Mouse (Mus musculus) brain, embryonic 14.5 days (tissue): ENCODE measurements around the gene Arhgap10. TPM values are rescaled to one million over a fixed set of nuclear protein-coding genes. Genes with fewer than 3 reads are reported as not detected.

Experiments used
- DNase-seq: peaks from one replicate; pipeline ENCODE4 v3.0.0-alpha.2; 2011; ENCODE audit warnings: low read depth
- CTCF ChIP-seq: fragments of 200-500 bp; IDR thresholded peaks from 2 replicates; pipeline ENCODE4 v1.5.1; 2012; ENCODE audit warnings: inconsistent platforms, mild to moderate bottlenecking, moderate library complexity, borderline replicate concordance; ENCODE audit not compliant: insufficient read depth, insufficient read length; ENCODE audit errors: extremely low read depth
- POLR2A ChIP-seq: fragments of 200-500 bp; IDR thresholded peaks from 2 replicates; pipeline ENCODE4 v1.6.1; 2012; ENCODE audit warnings: mild to moderate bottlenecking, inconsistent platforms, borderline replicate concordance; ENCODE audit not compliant: poor library complexity, insufficient read depth, insufficient read length, severe bottlenecking; ENCODE audit errors: extremely low read depth
- polyA plus RNA-seq: library from polyadenylated mRNA; depleted of rRNA; stranded (reverse); fragments of >200 nt; gene quantifications from 2 replicates; pipeline ENCODE4 v1.2.3, GENCODE M21; 2012

The Arhgap10 gene
- polyA plus RNA-seq, 1 experiment = 5.0 TPM

DNA sequence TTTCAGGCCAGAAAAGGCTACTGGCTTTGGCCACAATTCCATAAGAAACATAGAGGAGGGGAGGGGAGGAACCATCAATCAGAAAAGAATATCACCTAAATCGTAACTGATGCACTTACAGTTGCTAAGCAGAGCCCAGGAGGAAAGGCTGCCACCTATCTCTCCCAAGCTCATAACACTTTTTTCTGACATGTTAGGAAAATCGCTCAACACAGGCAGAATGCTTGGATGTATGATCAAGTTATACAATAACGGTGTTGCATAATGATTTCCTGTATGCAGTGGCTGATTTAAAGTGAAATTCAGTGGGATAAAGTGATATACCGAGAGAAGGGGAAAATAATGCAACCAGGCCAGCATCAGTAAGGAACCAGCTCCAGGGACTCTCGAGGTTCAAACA, 162.4 kb downstream of the Arhgap10 start:
- no peak for TF ChIP-seq POLR2A
- TF ChIP-seq CTCF = no peak
- no peak for DNase-seq

DNA sequence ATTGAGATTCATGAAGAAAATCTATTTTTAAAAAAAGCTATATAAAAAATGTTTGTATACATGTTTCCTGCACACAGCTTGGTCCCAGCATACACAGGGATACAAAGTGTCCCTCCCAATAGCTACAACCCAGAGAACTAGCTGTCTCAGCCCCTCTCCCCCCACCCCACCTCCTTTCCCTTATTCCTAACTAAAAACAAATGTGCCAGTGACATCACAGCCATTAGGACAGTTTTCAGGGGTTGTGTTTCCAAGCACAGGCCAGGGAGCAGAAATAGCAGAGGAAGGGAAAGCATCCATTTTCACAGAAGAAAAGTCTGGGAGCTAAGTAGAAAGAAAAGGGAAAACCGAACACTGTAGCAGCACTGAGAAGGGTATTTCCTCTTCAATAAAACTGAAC, 163.6 kb downstream of the Arhgap10 start:
- DNase-seq = no peak
- TF ChIP-seq POLR2A (no peak), CTCF (no peak)

DNA sequence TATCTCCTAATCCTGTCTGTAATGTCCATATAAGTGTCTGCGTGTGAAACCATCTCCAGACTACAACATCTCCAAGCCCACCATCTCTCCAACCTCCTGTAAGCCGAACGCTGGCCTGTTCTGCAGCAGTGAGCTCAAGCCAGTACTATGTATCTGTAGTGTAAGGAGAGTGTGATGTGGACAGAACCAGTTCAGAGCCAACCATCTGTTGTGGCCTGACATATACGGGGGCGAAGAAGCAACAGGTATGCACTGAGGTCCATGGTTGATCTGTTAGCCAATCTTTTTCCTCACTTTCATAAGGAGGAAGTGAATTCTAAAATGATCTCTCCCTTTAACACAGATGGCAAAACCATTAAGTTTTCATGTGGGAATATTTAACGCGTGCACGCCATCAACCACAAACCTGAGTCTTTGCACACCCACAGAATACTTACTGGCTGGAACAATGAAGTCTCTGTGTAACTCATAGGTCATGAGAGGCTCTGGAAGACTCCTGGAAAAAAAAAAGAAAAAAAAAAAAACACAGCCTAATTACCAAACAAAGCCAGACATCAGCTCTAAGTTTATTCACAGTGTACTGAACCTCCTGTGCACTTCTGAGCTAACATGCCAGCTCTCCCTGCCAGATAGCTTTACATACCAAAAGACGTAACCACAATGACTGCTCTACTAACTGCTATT, 166.4 kb downstream of the Arhgap10 start:
- peak; percentile 62 for DNase-seq
- TF ChIP-seq CTCF = no peak
- no peak for TF ChIP-seq POLR2A

DNA sequence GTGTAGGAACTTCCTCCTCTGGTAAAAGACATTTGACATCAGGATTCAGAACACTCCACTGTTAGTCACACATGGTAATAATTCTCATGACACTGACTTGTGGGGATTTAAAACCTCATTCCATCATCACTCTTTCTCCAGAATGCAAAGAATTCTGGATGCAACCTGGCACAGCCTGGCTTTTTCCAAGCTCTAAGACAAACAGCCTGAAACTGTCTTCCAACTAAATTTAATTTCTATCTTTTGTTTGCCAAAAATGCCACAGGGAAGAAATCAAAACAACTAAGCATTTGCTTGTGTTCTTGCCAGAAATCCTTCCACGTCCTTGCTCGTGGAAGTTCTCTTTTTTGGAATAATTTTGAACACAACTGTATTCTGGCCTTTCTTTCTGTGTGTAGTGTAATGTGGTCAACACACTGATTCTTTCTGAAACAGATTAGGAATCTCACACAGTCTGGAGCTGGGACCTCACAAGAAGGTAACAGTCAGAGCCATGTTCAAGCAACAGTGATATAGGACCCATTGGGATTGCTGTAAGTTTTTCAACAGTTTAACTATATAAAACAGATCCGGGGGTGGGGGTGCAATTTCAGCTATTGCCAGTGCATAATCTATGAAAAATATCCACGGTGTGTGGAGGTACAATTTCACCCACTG, 167.5 kb downstream of the Arhgap10 start:
- DNase-seq = no peak
- TF ChIP-seq POLR2A = no peak
- TF ChIP-seq CTCF = no peak

DNA sequence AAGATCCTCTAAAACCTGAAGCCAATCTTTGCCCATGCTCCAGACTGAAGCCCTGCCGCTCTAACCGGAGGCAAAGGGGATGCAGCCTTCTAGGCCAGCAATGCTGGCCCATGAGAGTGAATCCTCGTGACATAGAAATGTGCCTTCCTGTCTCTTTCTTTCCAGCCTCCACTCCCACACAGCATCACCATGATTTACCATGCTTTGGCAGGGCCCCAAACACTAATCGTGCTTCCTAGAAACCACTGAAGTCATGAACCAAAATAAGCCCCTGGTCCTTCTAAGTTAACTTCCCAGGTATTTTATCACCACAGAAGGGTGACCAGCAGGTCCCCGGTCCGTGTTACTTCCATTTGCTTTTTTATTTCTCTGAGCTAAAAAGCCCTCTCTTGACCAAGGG, 173.8 kb downstream of the Arhgap10 start:
- DNase-seq = no peak

DNA sequence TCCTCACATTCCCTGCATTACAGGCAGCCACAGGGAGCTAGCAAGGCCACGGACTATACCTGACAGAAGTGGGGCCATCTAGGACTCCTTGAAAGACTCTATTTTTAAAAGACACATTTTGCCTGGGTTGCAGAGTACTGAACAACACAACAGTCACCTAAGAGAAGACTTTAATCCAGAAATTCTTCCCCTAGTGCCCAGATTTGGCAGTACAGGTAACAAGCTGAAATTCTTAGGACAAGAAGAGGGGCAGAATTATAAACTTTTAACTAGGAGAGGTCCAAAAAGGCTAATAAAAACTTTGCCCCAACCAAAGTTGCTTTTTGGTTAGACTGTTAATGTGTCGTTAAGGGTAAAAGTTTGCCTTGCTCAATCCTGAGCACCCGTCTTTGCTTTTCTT, 174.4 kb downstream of the Arhgap10 start:
- DNase-seq = no peak
- TF ChIP-seq POLR2A = no peak
- TF ChIP-seq CTCF = no peak

More for the DNA sequence above, 173.8 kb downstream of the Arhgap10 start:
- no peak for TF ChIP-seq POLR2A
- TF ChIP-seq CTCF = no peak

DNA sequence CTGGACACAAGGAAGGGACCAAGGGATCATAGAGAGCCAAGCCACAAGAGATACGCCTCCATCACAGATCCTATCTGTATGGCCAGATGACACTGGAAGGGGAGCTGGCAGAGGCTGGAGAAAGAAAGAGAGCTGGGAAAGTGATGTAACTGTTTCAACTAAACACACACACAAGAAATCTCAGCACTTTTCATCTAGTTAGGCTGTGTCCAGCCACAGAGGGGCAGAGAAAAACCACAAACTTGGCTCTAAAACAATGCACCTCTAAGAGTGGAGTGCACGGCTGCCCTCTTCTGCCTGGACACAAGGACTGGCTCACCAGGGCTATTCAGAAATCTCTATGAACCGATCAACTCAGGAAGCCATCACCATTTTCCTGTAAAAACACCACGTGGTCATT, 175.6 kb downstream of the Arhgap10 start:
- no peak for DNase-seq
- TF ChIP-seq CTCF (no peak), POLR2A (no peak)

DNA sequence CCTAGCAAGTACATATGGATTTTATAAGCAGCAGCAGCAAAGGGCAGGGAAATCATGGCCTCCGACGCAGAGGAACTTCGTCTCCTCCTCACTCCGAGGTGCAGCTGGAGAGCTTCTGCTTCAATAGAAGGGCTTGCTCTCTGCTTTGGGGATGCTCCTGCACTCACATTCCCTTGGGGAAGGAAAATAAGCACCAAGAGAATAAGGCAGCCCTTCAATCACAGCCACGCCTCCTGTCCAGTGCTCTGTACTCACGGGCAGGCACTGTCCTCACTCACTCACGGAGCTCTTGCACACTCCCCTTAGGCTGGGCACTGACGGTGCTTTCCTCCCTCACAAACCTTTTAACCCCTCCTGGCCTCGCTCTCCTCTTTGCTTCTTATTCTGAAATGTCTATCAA, 176.4 kb downstream of the Arhgap10 start:
- no peak for DNase-seq
- TF ChIP-seq POLR2A = no peak
- TF ChIP-seq CTCF = no peak

DNA sequence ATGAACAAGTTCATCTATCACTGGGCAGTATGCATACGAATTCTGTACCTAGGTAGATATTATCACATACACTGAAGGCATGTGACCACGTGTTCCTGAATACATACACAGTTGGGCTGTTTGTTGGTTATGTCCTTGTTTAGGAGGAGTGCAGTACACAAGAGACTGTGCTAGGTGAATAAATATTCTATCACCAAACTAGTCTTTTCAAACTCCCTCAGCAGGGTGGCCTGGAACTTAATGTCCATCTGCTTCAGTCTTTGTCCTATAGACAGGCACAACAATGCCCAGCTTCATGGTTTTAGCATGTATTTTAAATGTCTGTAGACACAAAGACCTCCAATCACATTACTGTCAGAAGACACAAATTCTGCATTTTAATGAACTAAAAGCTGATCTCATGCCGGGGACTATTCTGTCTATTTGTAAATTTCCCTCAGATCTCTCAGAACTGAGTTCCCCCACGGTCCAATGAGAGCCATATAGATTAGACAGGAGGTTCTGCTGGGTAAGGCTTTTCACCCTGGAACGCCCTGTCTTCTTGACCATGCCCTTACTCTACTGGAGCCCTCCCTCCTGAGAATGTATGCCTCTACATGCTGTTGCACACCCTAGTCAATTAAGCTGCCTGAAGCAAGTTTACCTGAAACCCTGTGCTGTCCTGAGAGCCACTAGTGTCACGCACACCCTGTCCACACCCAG, 177.6 kb downstream of the Arhgap10 start:
- peak; percentile 46 for DNase-seq
- TF ChIP-seq POLR2A = no peak
- TF ChIP-seq CTCF = no peak

DNA sequence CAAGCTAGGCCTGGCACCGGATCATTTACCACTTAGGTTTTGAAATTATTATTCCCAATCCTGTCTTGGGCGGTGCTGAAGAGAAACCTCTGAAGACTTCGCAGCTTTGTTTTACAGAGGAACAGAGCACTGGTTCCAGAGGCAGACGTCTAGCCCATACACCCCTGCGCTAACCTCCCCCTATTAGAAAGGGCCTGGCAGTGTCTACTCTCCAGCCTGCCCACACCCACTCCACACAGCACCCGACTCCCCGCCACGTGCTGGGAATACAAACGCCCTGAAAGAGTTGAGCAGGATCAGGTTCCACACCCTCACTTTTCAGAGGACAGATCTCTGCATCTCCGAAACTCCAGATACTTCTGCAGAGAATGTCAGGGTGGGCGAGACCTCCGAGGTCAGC, 180.5 kb downstream of the Arhgap10 start:
- TF ChIP-seq CTCF (no peak), POLR2A (no peak)
- no peak for DNase-seq

DNA sequence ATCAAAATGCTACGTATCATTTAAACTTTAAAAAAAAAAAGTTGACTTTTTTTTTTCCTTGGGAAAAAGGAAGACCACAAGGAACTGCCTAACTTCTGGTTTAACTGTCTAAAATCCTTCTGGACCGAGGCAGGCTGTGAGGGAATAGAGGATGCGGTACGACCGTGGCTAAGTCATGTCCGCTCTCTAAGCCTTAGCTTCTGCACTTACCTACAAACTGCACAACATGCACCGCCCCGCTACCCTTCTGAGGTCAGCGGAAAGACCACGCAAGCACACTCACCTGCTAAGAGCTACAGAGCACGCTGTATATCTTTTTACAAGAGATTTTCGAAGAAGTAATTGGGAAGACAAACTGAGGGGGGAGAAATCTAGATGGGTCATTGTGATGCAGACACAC, 186.6 kb downstream of the Arhgap10 start:
- no peak for DNase-seq
- TF ChIP-seq CTCF = no peak
- no peak for TF ChIP-seq POLR2A

DNA sequence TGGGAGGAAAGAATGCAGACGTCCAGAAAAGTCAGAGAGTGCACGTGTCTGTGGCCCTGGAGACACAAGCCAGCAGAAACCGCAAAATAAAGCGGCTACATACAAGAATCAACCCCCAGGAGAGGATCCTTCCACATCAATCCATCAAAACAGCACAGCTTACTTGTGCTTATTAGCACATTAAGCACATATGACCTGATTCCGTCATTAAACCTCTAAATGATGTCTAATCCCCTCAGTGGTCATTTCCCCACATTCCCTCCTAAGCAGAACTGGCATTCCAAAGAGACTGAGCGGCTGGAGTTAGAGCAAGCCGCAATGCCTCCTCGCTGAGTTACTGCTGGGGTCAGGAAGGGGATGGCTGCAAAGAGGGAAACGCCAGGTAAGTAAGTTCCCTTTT, 187.4 kb downstream of the Arhgap10 start:
- TF ChIP-seq POLR2A (no peak), CTCF (no peak)
- peak; percentile 33 for DNase-seq

DNA sequence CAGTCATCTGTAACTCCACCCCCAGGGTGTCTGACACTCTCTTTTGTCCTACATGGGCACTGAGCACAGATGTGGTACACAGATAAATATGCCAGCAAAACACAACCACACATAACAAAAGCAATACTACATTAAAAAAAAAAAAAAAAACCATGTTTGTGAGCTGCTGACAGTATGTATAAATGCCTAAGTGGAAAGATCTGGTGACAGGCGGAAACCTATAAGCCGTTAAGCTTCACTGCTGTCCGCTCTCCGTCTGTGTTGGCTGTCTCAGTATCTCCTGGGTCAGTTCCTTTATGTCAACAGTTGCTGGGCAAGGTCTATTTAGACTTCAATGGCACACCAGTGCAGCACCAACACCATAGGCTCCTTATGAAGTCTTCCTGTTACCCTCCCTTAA, 188.0 kb downstream of the Arhgap10 start:
- no peak for DNase-seq

More for the DNA sequence above, 188.0 kb downstream of the Arhgap10 start:
- no peak for TF ChIP-seq CTCF
- no peak for TF ChIP-seq POLR2A
